Mouse (Mus musculus): ENCODE measurements around the gene Clec10a. TPM values are rescaled to one million over a fixed set of nuclear protein-coding genes. Genes with fewer than 3 reads are reported as not detected.

Gene Clec10a
- polyA plus RNA-seq, 1 experiment from 2014 or later: 0.44 TPM

GRCm38 (mm10) chr11:70215301-70215700, 59.3 kb downstream of the Clec10a start:
- WGBS: 8% methylated on average over 22 of the region's 22 CpGs
- H3K4me1 ChIP-seq (replicated peaks; ENCODE audit: control insufficient read depth, insufficient read depth, low read length): peaks cover 10% of the 10 kb centered on the region
- ATAC-seq (replicated peaks; ENCODE audit: low FRiP score) (no peak), DNase-seq (ENCODE audit: low spot score) (peak; percentile 52)
- no peak overlapping the region; the same call in 1 of the 2 replicates for H3K4me3 ChIP-seq (ENCODE audit: low read depth, low read length)
- H3K27me3 ChIP-seq (ENCODE audit: control insufficient read depth, insufficient read depth, low read length): peaks cover 32% of the 10 kb centered on the region
- H3K4me2 ChIP-seq (ENCODE audit: low read depth, low read length, severe bottlenecking): no peak overlapping the region
- no peaks in the 10 kb centered on the region for H3K36me3 ChIP-seq (ENCODE audit: control insufficient read depth, insufficient read depth, low read length)
- H3K27ac ChIP-seq (ENCODE audit: low read depth, low read length): no peak overlapping the region
- H3K9me3 ChIP-seq (ENCODE audit: control insufficient read depth, low read length): no peaks in the 10 kb centered on the region
- no peak overlapping the region for H3K9ac ChIP-seq (ENCODE audit: low read length)

DNA sequence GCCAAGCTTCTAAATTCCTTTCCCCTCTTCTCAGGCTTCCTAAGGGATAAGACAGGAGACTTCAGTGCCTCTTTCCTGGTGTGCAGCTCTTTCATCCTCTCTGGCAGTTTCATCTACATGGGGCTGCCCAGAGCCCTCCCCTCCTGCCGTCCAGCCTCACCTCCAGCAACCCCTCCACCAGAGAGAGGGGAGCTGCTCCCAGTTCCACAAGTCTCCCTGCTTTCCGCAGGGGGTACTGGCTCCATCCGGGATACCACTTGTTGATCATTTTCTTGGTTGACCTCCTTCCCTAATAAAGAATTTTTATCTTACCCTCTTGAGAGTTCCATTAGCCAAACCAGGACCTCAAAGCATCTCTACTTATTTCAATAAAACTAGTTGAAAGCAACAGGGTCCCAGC, 60.1 kb downstream of the Clec10a start:
- H3K4me1 ChIP-seq (replicated peaks; ENCODE audit: control insufficient read depth, insufficient read depth, low read length): peaks cover 12% of the 10 kb centered on the region

GRCm38 (mm10) chr11:70218039-70218438, 62.0 kb downstream of the Clec10a start:
- Histone ChIP-seq H3K4me3 (ENCODE audit: low read depth, low read length) (no peak overlapping the region), H3K9ac (ENCODE audit: low read length) (no peak overlapping the region), H3K36me3 (ENCODE audit: control insufficient read depth, insufficient read depth, low read length) (no peaks in the 10 kb centered on the region), H3K4me2 (ENCODE audit: low read depth, low read length, severe bottlenecking) (no peak overlapping the region), H3K9me3 (ENCODE audit: control insufficient read depth, low read length) (no peaks in the 10 kb centered on the region), H3K27ac (ENCODE audit: low read depth, low read length) (no peak overlapping the region), H3K27me3 (ENCODE audit: control insufficient read depth, insufficient read depth, low read length) (peaks cover 32% of the 10 kb centered on the region), H3K4me1 (replicated peaks; ENCODE audit: control insufficient read depth, insufficient read depth, low read length) (peaks cover 20% of the 10 kb centered on the region)
- 92% methylated on average over 4 of the region's 4 CpGs for WGBS
- DNase-seq (ENCODE audit: low spot score) (peak; percentile 32), ATAC-seq (replicated peaks; ENCODE audit: low FRiP score) (no peak)

More for the DNA sequence above, 60.1 kb downstream of the Clec10a start:
- Histone ChIP-seq H3K4me3 (ENCODE audit: low read depth, low read length) (no peak overlapping the region), H3K27me3 (ENCODE audit: control insufficient read depth, insufficient read depth, low read length) (peaks cover 32% of the 10 kb centered on the region), H3K9ac (ENCODE audit: low read length) (no peak overlapping the region), H3K27ac (ENCODE audit: low read depth, low read length) (no peak overlapping the region), H3K9me3 (ENCODE audit: control insufficient read depth, low read length) (no peaks in the 10 kb centered on the region), H3K36me3 (ENCODE audit: control insufficient read depth, insufficient read depth, low read length) (no peaks in the 10 kb centered on the region), H3K4me2 (ENCODE audit: low read depth, low read length, severe bottlenecking) (no peak overlapping the region)
- ATAC-seq (replicated peaks; ENCODE audit: low FRiP score) (no peak), DNase-seq (ENCODE audit: low spot score) (peak; percentile 49)
- 52% methylated on average over 3 of the region's 3 CpGs for WGBS

DNA sequence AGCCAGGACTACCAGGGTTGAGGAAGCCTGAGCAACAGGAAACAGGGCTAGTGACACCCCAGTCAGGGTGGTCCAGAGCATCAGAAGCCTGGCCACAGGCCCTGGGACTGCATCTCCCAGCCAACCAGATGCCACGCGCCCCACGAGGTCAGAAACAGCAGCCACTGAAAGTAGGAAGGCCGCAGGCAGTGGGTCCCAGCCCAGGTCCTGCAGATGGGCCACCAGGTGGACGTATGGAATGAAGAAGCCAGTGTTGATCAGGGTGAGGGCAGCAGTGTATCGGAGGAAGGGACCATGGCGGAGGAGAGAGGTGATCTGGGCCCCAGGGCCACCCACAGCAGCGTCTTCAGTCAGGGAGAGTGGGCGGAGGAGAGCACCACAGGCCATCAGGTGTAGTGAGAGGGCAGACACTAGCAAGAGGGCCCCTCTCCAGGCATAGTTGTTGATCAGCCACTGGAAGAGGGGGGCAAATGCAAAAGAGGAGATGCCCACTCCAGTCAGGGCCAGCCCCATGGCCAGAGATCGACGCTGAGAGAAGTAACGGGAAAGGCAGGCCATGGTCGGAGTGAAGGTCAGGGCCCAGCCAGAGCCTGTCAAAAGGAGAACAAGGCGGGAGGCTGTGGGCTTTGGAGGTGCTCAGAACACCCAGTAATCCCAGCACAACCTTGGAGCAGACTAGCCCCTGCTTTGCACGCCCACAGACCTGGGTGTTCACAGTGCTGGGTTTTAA, 62.9 kb downstream of the Clec10a start:
- H3K4me2 ChIP-seq (ENCODE audit: low read depth, low read length, severe bottlenecking): 0 out of 2 replicates have a peak overlapping the region, but pooled peaks have one; percentile 87

DNA sequence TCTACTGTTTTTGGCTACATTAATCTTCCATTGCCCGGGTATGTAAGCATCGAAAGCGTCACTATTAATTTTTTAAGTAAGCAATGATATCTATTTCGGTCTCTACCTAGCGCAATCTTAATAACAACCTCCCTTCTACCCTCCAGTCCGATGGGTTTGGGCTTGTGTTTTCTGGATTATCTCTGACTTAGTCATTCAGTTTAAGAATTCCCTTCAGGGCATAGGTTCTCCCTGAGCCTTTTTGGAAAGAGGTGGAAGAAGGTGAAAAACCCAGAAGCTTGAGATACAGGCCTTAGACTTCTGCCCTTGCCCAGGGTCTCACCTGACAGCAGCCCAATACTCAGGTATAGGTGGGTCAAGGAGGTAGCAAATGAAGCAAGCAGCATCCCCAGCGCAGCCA, 63.9 kb downstream of the Clec10a start:
- Histone ChIP-seq H3K36me3 (ENCODE audit: control insufficient read depth, insufficient read depth, low read length) (no peaks in the 10 kb centered on the region), H3K9ac (ENCODE audit: low read length) (peak overlapping the region; percentile 76), H3K9me3 (ENCODE audit: control insufficient read depth, low read length) (no peaks in the 10 kb centered on the region), H3K4me1 (replicated peaks; ENCODE audit: control insufficient read depth, insufficient read depth, low read length) (peaks cover 12% of the 10 kb centered on the region; the same call in 1 of the 2 replicates), H3K4me2 (ENCODE audit: low read depth, low read length, severe bottlenecking) (peak overlapping the region; percentile 87), H3K27me3 (ENCODE audit: control insufficient read depth, insufficient read depth, low read length) (peaks cover 14% of the 10 kb centered on the region), H3K27ac (ENCODE audit: low read depth, low read length) (no peak overlapping the region), H3K4me3 (ENCODE audit: low read depth, low read length) (peak overlapping the region; percentile 49)
- 52% methylated on average over 7 of the region's 7 CpGs for WGBS
- ATAC-seq (replicated peaks; ENCODE audit: low FRiP score) (no peak), DNase-seq (ENCODE audit: low spot score) (no peak)

More for the DNA sequence above, 62.9 kb downstream of the Clec10a start:
- no peaks in the 10 kb centered on the region for H3K36me3 ChIP-seq (ENCODE audit: control insufficient read depth, insufficient read depth, low read length)
- H3K9ac ChIP-seq (ENCODE audit: low read length): no peak overlapping the region
- WGBS: 89% methylated on average over 15 of the region's 15 CpGs
- H3K4me3 ChIP-seq (ENCODE audit: low read depth, low read length): no peak overlapping the region
- no peak overlapping the region for H3K27ac ChIP-seq (ENCODE audit: low read depth, low read length)
- H3K4me1 ChIP-seq (replicated peaks; ENCODE audit: control insufficient read depth, insufficient read depth, low read length): peaks cover 17% of the 10 kb centered on the region
- no peaks in the 10 kb centered on the region for H3K9me3 ChIP-seq (ENCODE audit: control insufficient read depth, low read length)
- peaks cover 24% of the 10 kb centered on the region for H3K27me3 ChIP-seq (ENCODE audit: control insufficient read depth, insufficient read depth, low read length)
- DNase-seq (ENCODE audit: low spot score): peak; percentile 52
- ATAC-seq (replicated peaks; ENCODE audit: low FRiP score): no peak

- Histone ChIP-seq H3K4me1 (replicated peaks; ENCODE audit: control insufficient read depth, insufficient read depth, low read length) (peaks cover 12% of the 10 kb centered on the region; the same call in 1 of the 2 replicates), H3K4me2 (ENCODE audit: low read depth, low read length, severe bottlenecking) (peak overlapping the region; percentile 87), H3K36me3 (ENCODE audit: control insufficient read depth, insufficient read depth, low read length) (no peaks in the 10 kb centered on the region), H3K9me3 (ENCODE audit: control insufficient read depth, low read length) (no peaks in the 10 kb centered on the region), H3K4me3 (ENCODE audit: low read depth, low read length) (peak overlapping the region; percentile 49), H3K9ac (ENCODE audit: low read length) (peak overlapping the region; percentile 76), H3K27ac (ENCODE audit: low read depth, low read length) (peak overlapping the region; percentile 70; the same call in 1 of the 2 replicates), H3K27me3 (ENCODE audit: control insufficient read depth, insufficient read depth, low read length) (peaks cover 10% of the 10 kb centered on the region)
- ATAC-seq (replicated peaks; ENCODE audit: low FRiP score): no peak
- peak; percentile 60 for DNase-seq (ENCODE audit: low spot score)
- 1% methylated on average over 24 of the region's 24 CpGs for WGBS
These were observed 64.3 kb downstream of the Clec10a start for GRCm38 (mm10) chr11:70220323-70220722.

Other genes starting within 250 kb of the Clec10a start
- gene Gps2, start 242.3 kb upstream of the Clec10a start, polyA plus RNA-seq (2014; fragmentation: Nextera tagmentation; extraction: Ambion mirVana): 99.2 and 106 TPM in 2 replicates
- gene Eif5a, start 234.2 kb upstream of the Clec10a start, polyA plus RNA-seq (2014; fragmentation: Nextera tagmentation; extraction: Ambion mirVana): 2,045 and 2,063 TPM in 2 replicates
- gene Ybx2, start 220.4 kb upstream of the Clec10a start, polyA plus RNA-seq (2014; fragmentation: Nextera tagmentation; extraction: Ambion mirVana): 7.1 and 10.1 TPM in 2 replicates
- 13.7 and 14.8 TPM in 2 replicates for gene Slc2a4, start 208.0 kb upstream of the Clec10a start, polyA plus RNA-seq (2014; fragmentation: Nextera tagmentation; extraction: Ambion mirVana)
- gene Cldn7, start 191.4 kb upstream of the Clec10a start, polyA plus RNA-seq (2014; fragmentation: Nextera tagmentation; extraction: Ambion mirVana): 3.2 and 6.4 TPM in 2 replicates
- gene Ctdnep1, start 175.0 kb upstream of the Clec10a start, polyA plus RNA-seq (2014; fragmentation: Nextera tagmentation; extraction: Ambion mirVana): 20.4 and 28.0 TPM in 2 replicates
- 144 and 156 TPM in 2 replicates for gene Elp5, start 173.7 kb upstream of the Clec10a start, polyA plus RNA-seq (2014; fragmentation: Nextera tagmentation; extraction: Ambion mirVana)
- gene Gabarap, start 165.1 kb upstream of the Clec10a start, polyA plus RNA-seq (2014; fragmentation: Nextera tagmentation; extraction: Ambion mirVana): 472 and 477 TPM in 2 replicates
- 61.4 and 63.0 TPM in 2 replicates for gene Phf23, start 160.4 kb upstream of the Clec10a start, polyA plus RNA-seq (2014; fragmentation: Nextera tagmentation; extraction: Ambion mirVana)
- 43.9 and 47.6 TPM in 2 replicates for gene Dvl2, start 155.6 kb upstream of the Clec10a start, polyA plus RNA-seq (2014; fragmentation: Nextera tagmentation; extraction: Ambion mirVana)
- gene Acadvl, start 140.8 kb upstream of the Clec10a start, polyA plus RNA-seq (2014; fragmentation: Nextera tagmentation; extraction: Ambion mirVana): 44.0 and 47.6 TPM in 2 replicates
- 18.2 and 21.5 TPM in 2 replicates for gene Dlg4, start 139.3 kb upstream of the Clec10a start, polyA plus RNA-seq (2014; fragmentation: Nextera tagmentation; extraction: Ambion mirVana)
- 0.88 and 0.99 TPM in 2 replicates for gene Asgr1, start 102.1 kb upstream of the Clec10a start, polyA plus RNA-seq (2014; fragmentation: Nextera tagmentation; extraction: Ambion mirVana)
- gene Asgr2, start 63.6 kb upstream of the Clec10a start, polyA plus RNA-seq (2014; fragmentation: Nextera tagmentation; extraction: Ambion mirVana): not detected in 2 replicates
- not detected in 2 replicates for gene Mgl2, start 25.9 kb upstream of the Clec10a start, polyA plus RNA-seq (2014; fragmentation: Nextera tagmentation; extraction: Ambion mirVana)
- gene Slc16a11, start 56.6 kb downstream of the Clec10a start, polyA plus RNA-seq (2014; fragmentation: Nextera tagmentation; extraction: Ambion mirVana): 0.91 and 1.0 TPM in 2 replicates
- 14.6 and 15.8 TPM in 2 replicates for gene Slc16a13, start 64.9 kb downstream of the Clec10a start, polyA plus RNA-seq (2014; fragmentation: Nextera tagmentation; extraction: Ambion mirVana)
- gene Bcl6b, start 73.6 kb downstream of the Clec10a start, polyA plus RNA-seq (2014; fragmentation: Nextera tagmentation; extraction: Ambion mirVana): 4.9 and 6.8 TPM in 2 replicates
- gene 0610010K14Rik, start 81.7 kb downstream of the Clec10a start, polyA plus RNA-seq (2014; fragmentation: Nextera tagmentation; extraction: Ambion mirVana): 202 and 223 TPM in 2 replicates
- gene Gm21988, start 83.6 kb downstream of the Clec10a start, polyA plus RNA-seq (2014; fragmentation: Nextera tagmentation; extraction: Ambion mirVana): 9.8 and 9.9 TPM in 2 replicates
- gene Rnasek, start 83.6 kb downstream of the Clec10a start, polyA plus RNA-seq (2014; fragmentation: Nextera tagmentation; extraction: Ambion mirVana): 97.8 and 110 TPM in 2 replicates
- 2.5 and 2.7 TPM in 2 replicates for gene Alox12, start 99.2 kb downstream of the Clec10a start, polyA plus RNA-seq (2014; fragmentation: Nextera tagmentation; extraction: Ambion mirVana)
- gene Alox12e, start 166.4 kb downstream of the Clec10a start, polyA plus RNA-seq (2014; fragmentation: Nextera tagmentation; extraction: Ambion mirVana): not detected in 2 replicates
- gene Alox15, start 195.8 kb downstream of the Clec10a start, polyA plus RNA-seq (2014; fragmentation: Nextera tagmentation; extraction: Ambion mirVana): 0.17 and 0.21 TPM in 2 replicates